Mouse (Mus musculus) liver, embryonic 14.5 days (tissue): ENCODE results near the gene Pde6g.

ENCODE experiments used
- CTCF ChIP-seq: IDR thresholded peaks from 2 replicates; pipeline ENCODE4 v1.5.1; 2016; ENCODE audit warnings: antibody characterized with exemption, low read depth, control low read depth
- EP300 ChIP-seq: IDR thresholded peaks from 2 replicates; pipeline ENCODE4 v1.6.1; 2016; ENCODE audit warnings: antibody characterized with exemption, low read depth

DNA sequence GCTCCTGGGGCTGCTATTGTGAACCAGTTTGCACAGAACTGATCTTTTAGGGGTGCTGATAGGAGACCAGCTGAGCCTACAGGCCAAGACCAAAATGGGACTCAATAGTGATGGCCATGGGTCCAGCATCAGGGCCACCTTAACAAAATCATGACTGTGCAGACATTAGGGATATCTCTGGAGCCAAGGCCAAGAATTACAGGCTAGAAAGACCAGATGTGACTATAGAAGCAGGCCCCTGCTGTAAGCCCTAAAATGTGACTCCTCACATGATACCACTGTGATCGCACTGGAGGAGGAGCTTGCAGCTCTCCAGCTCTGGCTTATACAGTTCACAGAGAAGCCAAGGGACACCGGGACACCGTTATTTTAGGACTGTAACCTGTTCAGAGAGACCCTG lies 11.0 kb downstream of the Pde6g start, which contains the start of gene Tspan10:
- TF ChIP-seq CTCF (no peak), EP300 (no peak)
